In genomic region chr3:83902943-83903342, GRCm38 (mm10) we compare ENCODE assay signal across 16 mouse cellular contexts.
"Had no signal": no experiment of that assay in that cellular context is flagged by ENCODE, and none has a peak within 500 bp of the region (broad histone marks: within the 10 kb centered on the region; RNA-seq: fewer than 3 reads in every experiment).

No protein-coding gene starts in this region.

- DNase-seq: lung, adult 2 months; lung, postnatal 14 days; lung, postnatal 36 days; right cerebral cortex, postnatal 14 days; thymus, adult 18-20 months; thymus, postnatal 14 days; thymus, postnatal 36 days had no signal

- H3K27ac ChIP-seq: liver, embryonic 15.5 days; lung, embryonic 15.5 days; macrophage; midbrain, embryonic 13.5 days; midbrain, embryonic 15.5 days; neural tube, embryonic 12.5 days had no signal

- ATAC-seq: lung, postnatal 0 days; midbrain, embryonic 13.5 days; midbrain, embryonic 15.5 days had no signal

- H3K9me3 ChIP-seq: liver, embryonic 15.5 days; lung, embryonic 15.5 days; megakaryocyte, embryonic 14.5 days; midbrain, embryonic 13.5 days; midbrain, embryonic 15.5 days; neural tube, embryonic 12.5 days had no signal

- H3K4me1 ChIP-seq: liver, embryonic 15.5 days; lung, embryonic 15.5 days; midbrain, embryonic 13.5 days; midbrain, embryonic 15.5 days; neural tube, embryonic 12.5 days had no signal

- H3K9ac ChIP-seq: liver, embryonic 15.5 days; lung, embryonic 15.5 days; midbrain, embryonic 13.5 days; midbrain, embryonic 15.5 days; neural tube, embryonic 12.5 days had no signal

- H3K4me3 ChIP-seq: liver, embryonic 15.5 days; lung, embryonic 15.5 days; megakaryocyte, embryonic 14.5 days; midbrain, embryonic 13.5 days; midbrain, embryonic 15.5 days; neural tube, embryonic 12.5 days had no signal

- H3K27me3 ChIP-seq: liver, embryonic 15.5 days; lung, embryonic 15.5 days; megakaryocyte, embryonic 14.5 days; midbrain, embryonic 13.5 days; midbrain, embryonic 15.5 days; neural tube, embryonic 12.5 days had no signal

- H3K4me2 ChIP-seq: liver, embryonic 15.5 days; lung, embryonic 15.5 days; midbrain, embryonic 11.5 days; midbrain, embryonic 13.5 days; midbrain, embryonic 15.5 days; neural tube, embryonic 12.5 days had no signal
